Mouse (Mus musculus) CD4-positive helper T cell, adult 2 months (primary cell): Measurements from ENCODE around the gene Hnmt.
"Not testable (repeated sequence)": the region's sequence is repeated elsewhere in the genome, so short reads cannot be mapped to it uniquely, and the experiment has no call there.

Experiments used
- DNase-seq: peaks from one replicate; pipeline ENCODE4 v3.0.0-alpha.2; 2012; ENCODE audit warnings: low read depth, missing footprints, low spot score

The Hnmt gene

GRCm38 (mm10) chr2:24049344-24049990 lies at the start of gene Hnmt:
Gene Hnmt (minus strand): TSS chr2:24049394.
- no peak for DNase-seq

GRCm38 (mm10) chr2:24096495-24096894 lies 47.3 kb upstream of the Hnmt start, which contains the start of gene Tbpl2:
Gene Tbpl2 (minus strand): TSS chr2:24096595.
- no peak for DNase-seq

- DNase-seq, result no peak
Observed at GRCm38 (mm10) chr2:24090921-24091320, 41.7 kb upstream of the Hnmt start.

- no peak for DNase-seq
Observed at GRCm38 (mm10) chr2:24050459-24050858, 1.3 kb upstream of the Hnmt start.

GRCm38 (mm10) chr2:24048480-24049097 lies 605 bp downstream of the Hnmt start:
- no peak for DNase-seq

- no peak for DNase-seq
Observed at GRCm38 (mm10) chr2:24047551-24048479, 1.4 kb downstream of the Hnmt start.

GRCm38 (mm10) chr2:24042901-24043300 lies 6.3 kb downstream of the Hnmt start:
- DNase-seq, result no peak

- DNase-seq, result no peak
Observed at GRCm38 (mm10) chr2:24040531-24040930, 8.7 kb downstream of the Hnmt start.

- DNase-seq, result not testable (repeated sequence)
Observed at GRCm38 (mm10) chr2:24019386-24019785, 29.8 kb downstream of the Hnmt start.

GRCm38 (mm10) chr2:24018966-24019365 lies 30.2 kb downstream of the Hnmt start:
- DNase-seq, result no peak

- DNase-seq, result no peak
Observed at GRCm38 (mm10) chr2:24014957-24015356, 34.2 kb downstream of the Hnmt start.

GRCm38 (mm10) chr2:23999323-23999722 lies 49.9 kb downstream of the Hnmt start:
- no peak for DNase-seq

GRCm38 (mm10) chr2:23998836-23999235 lies 50.4 kb downstream of the Hnmt start:
- DNase-seq, result no peak

- no peak for DNase-seq
Observed at GRCm38 (mm10) chr2:23996830-23997229, 52.4 kb downstream of the Hnmt start.

- not testable (repeated sequence) for DNase-seq
Observed at GRCm38 (mm10) chr2:23990034-23990573, 59.1 kb downstream of the Hnmt start.

- DNase-seq, result no peak
Observed at GRCm38 (mm10) chr2:23987283-23987682, 61.9 kb downstream of the Hnmt start.

GRCm38 (mm10) chr2:23983343-23983742 lies 65.9 kb downstream of the Hnmt start:
- no peak for DNase-seq

- no peak for DNase-seq
Observed at GRCm38 (mm10) chr2:23982860-23983259, 66.3 kb downstream of the Hnmt start.

- not testable (repeated sequence) for DNase-seq
Observed at GRCm38 (mm10) chr2:23960659-23961274, 88.4 kb downstream of the Hnmt start.
